Mouse (Mus musculus) liver, adult 2 months (tissue): Measurements from ENCODE around the gene Ankrd37. TPM values are rescaled to one million over a fixed set of nuclear protein-coding genes. Genes with fewer than 3 reads are reported as not detected.

Source experiments
- DNase-seq: peaks from one replicate; pipeline ENCODE4 v3.0.0-alpha.2; 2011; ENCODE audit warnings: low read depth, low spot score; ENCODE audit errors: extremely low read depth
- H3K27ac ChIP-seq: fragments of 200-500 bp; replicated peaks from 2 replicates; pipeline ENCODE4 v1.5.1; 2012; ENCODE audit warnings: low read depth, mild to moderate bottlenecking, control low read depth, inconsistent platforms, low read length; ENCODE audit not compliant: insufficient read depth
- H3K27me3 ChIP-seq: fragments of 200-500 bp; 2 replicates; pipeline ENCODE4 v1.6.1; 2012; ENCODE audit warnings: mild to moderate bottlenecking, moderate library complexity, low read length, inconsistent platforms; ENCODE audit not compliant: control insufficient read depth, insufficient read depth
- H3K36me3 ChIP-seq: fragments of 200-500 bp; 2 replicates; pipeline ENCODE4 v1.6.1; 2012; ENCODE audit warnings: low read length, inconsistent platforms; ENCODE audit not compliant: control insufficient read depth, insufficient read depth
- H3K4me1 ChIP-seq: fragments of 200-500 bp; 2 replicates; pipeline ENCODE4 v1.6.1; 2011; ENCODE audit warnings: low read length; ENCODE audit not compliant: control insufficient read depth, insufficient read depth
- H3K4me3 ChIP-seq: fragments of 200-500 bp; 2 replicates; pipeline ENCODE4 v1.5.1; 2011; ENCODE audit warnings: low read depth, mild to moderate bottlenecking, control low read depth, low read length, moderate library complexity; ENCODE audit not compliant: insufficient read depth
- H3K79me2 ChIP-seq: fragments of 200-500 bp; 2 replicates; pipeline ENCODE4 v1.6.1; 2012; ENCODE audit warnings: inconsistent platforms, mild to moderate bottlenecking, low read length, moderate library complexity; ENCODE audit not compliant: control insufficient read depth, insufficient read depth
- H3K9ac ChIP-seq: fragments of 200-500 bp; 2 replicates; pipeline ENCODE4 v1.6.1; 2012; ENCODE audit warnings: low read depth, mild to moderate bottlenecking, control low read depth, inconsistent platforms, low read length
- CTCF ChIP-seq: fragments of 200-500 bp; IDR thresholded peaks from 2 replicates; pipeline ENCODE4 v1.5.1; 2011; ENCODE audit warnings: low read depth, low read length, control low read depth
- POLR2A ChIP-seq: fragments of 200-500 bp; IDR thresholded peaks from 2 replicates; pipeline ENCODE4 v1.6.1; 2011; ENCODE audit warnings: low read length, control low read depth; ENCODE audit not compliant: insufficient read depth; ENCODE audit errors: extremely low read depth
- WGBS: fragments of 180-500 bp; shearing (Covaris S2); methylation state at CpG from one replicate; pipeline ENCODE4 v1.1.7; 2018; 5-methylcytosine and 5-hydroxymethylcytosine counted together
- polyA plus RNA-seq: library from polyadenylated mRNA; depleted of rRNA; stranded (reverse); fragments of >200 nt; gene quantifications from 2 replicates; pipeline ENCODE4 v1.2.3, GENCODE M21; 2012; rRNA removed
- total RNA-seq: library from RNA; depleted of rRNA; stranded (reverse); fragments of >200 nt; gene quantifications from 2 replicates; pipeline ENCODE4 v1.2.3, GENCODE M21; 2014; rRNA removed

Gene Ankrd37
- 0.65 and 2.0 TPM in 2 replicates for total RNA-seq
- polyA plus RNA-seq = 0.49 and 2.4 TPM in 2 replicates

DNA sequence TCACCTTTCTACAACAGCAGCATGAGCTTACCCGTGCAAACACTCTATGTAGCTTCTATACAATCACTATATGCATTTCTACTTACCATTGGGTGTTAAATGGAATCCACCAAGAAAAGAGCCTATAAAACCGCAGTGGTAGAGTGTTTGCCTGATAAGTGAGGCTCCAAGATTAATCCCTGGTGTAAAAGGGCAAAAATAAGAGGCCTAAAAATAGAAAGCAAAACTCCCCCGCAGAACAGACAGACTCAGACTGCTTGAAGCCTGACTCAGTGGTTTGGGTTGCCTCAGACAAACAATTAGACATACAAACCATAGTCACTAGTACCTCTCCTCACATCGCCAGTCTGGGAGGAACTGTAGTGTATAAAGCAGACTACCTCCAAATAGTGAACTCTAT, at the start of gene Ankrd37:
TSS of gene Ankrd37 (minus strand) at position 112 of the 400 bp plus-strand sequence.
- no peak within 1 kb of the TSS for H3K9ac ChIP-seq
- no peaks in the 10 kb centered on the region for H3K36me3 ChIP-seq
- TF ChIP-seq POLR2A (no peak), CTCF (no peak)
- 76% methylated on average over 4 of the region's 4 CpGs for WGBS
- no peak within 1 kb of the TSS for H3K4me3 ChIP-seq
- H3K27ac ChIP-seq = no peak within 1 kb of the TSS
- H3K27me3 ChIP-seq = no peaks in the 10 kb centered on the region
- no peak for DNase-seq
- no peaks in the 10 kb centered on the region for H3K79me2 ChIP-seq
- peaks cover 10% of the 10 kb centered on the region for H3K4me1 ChIP-seq

DNA sequence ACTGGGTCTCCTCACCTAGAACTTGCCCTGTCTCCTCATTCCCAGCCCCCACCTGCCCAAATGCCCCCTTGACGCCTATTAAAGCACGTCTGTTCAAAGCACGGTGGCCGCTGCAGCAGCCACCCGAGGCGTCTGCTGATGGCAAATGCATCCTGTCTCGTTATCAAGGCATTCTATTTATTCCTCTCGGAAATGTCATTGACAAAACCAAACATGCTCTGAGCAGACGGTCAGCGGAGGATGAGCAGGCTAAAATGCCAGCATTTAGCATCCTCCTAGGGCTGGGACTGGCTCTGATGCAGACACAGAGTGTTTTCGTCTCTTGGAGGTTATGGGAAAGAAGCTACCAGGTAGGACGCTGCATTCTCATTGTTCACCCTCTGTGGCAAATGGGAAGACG, 34.8 kb upstream of the Ankrd37 start:
- no peaks in the 10 kb centered on the region for H3K4me1 ChIP-seq
- H3K9ac ChIP-seq = no peak overlapping the region
- H3K27ac ChIP-seq = no peak overlapping the region
- no peaks in the 10 kb centered on the region for H3K79me2 ChIP-seq
- TF ChIP-seq CTCF = no peak
- TF ChIP-seq POLR2A = no peak
- DNase-seq = no peak
- H3K4me3 ChIP-seq = no peak overlapping the region
- WGBS = 79% methylated on average over 13 of the region's 13 CpGs
- H3K36me3 ChIP-seq = peaks cover 31% of the 10 kb centered on the region
- H3K27me3 ChIP-seq = no peaks in the 10 kb centered on the region

DNA sequence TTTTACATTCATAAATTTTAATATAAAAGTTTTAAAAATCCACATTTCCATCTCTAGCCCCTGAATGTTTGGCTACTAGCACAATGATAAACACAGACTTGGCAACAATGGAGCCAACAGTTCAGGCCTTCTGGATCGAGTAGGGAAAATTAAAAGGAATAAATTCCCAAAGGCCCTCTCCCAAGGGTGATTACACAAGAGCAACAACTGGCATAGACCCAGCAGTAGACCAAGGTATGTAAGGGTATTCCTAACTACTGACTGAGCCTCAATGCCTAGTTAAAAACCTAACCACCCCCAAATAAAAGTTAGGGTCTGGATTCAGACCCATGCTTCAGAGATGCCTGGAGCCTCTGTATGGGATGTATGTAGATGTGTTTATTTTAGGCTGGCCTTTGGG, 34.2 kb upstream of the Ankrd37 start:
- Histone ChIP-seq H3K27me3 (no peaks in the 10 kb centered on the region), H3K79me2 (no peaks in the 10 kb centered on the region), H3K9ac (no peak overlapping the region), H3K36me3 (peaks cover 26% of the 10 kb centered on the region), H3K4me3 (no peak overlapping the region), H3K4me1 (no peaks in the 10 kb centered on the region), H3K27ac (no peak overlapping the region)
- peak; percentile 5 for DNase-seq
- WGBS = 15% methylated on average over 1 of the region's 1 CpGs
- no peak for TF ChIP-seq CTCF
- no peak for TF ChIP-seq POLR2A

DNA sequence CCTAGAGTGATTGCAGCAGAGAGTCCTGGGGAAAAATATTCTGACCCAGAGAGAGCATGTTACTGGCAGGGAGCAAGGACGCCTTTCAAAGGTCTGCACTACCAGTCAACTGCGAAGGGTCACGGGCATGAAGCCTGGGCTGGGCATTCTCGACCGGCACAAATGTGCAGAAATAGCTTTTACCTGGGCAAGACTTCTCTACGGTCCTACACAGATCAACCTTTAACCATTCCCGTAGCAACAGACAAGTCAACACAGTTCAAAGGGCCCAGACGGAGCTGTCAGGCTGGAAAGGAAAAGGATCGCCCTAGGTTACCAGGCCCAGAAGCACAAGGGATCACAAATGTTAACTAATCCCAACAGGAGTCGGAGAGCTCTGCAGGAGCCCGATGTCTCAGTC, 30.7 kb upstream of the Ankrd37 start:
- Histone ChIP-seq H3K9ac (no peak overlapping the region), H3K4me1 (no peaks in the 10 kb centered on the region), H3K79me2 (no peaks in the 10 kb centered on the region), H3K4me3 (no peak overlapping the region), H3K27ac (no peak overlapping the region), H3K36me3 (peaks cover 30% of the 10 kb centered on the region), H3K27me3 (no peaks in the 10 kb centered on the region)
- TF ChIP-seq CTCF (no peak), POLR2A (no peak)
- peak; percentile 54 for DNase-seq
- WGBS = 73% methylated on average over 11 of the region's 11 CpGs

DNA sequence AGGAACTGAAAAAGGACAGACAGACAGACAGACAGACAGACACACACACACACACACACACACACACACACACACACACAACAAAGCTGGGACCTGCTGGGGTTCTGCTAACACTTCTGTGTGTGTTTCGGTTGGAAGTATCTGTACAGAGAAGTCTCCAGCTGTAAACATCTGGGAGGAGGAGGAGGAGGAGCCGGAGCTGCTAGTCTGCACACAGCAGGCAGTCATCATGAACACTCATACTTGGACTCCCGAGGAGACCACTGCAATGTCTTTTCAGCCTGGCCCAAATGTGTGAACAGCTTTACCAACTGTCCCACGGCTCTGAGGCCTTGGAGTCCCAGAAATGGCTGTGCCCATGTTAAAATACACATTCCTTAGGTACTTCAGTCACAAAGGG, 18.9 kb upstream of the Ankrd37 start:
- H3K27ac ChIP-seq = no peak overlapping the region
- no peaks in the 10 kb centered on the region for H3K79me2 ChIP-seq
- no peaks in the 10 kb centered on the region; the same call in 1 of the 2 replicates for H3K36me3 ChIP-seq
- 78% methylated on average over 4 of the region's 4 CpGs for WGBS
- H3K27me3 ChIP-seq = no peaks in the 10 kb centered on the region
- no peak overlapping the region for H3K4me3 ChIP-seq
- no peaks in the 10 kb centered on the region for H3K4me1 ChIP-seq
- H3K9ac ChIP-seq = no peak overlapping the region
- TF ChIP-seq POLR2A (no peak), CTCF (no peak)
- no peak for DNase-seq

DNA sequence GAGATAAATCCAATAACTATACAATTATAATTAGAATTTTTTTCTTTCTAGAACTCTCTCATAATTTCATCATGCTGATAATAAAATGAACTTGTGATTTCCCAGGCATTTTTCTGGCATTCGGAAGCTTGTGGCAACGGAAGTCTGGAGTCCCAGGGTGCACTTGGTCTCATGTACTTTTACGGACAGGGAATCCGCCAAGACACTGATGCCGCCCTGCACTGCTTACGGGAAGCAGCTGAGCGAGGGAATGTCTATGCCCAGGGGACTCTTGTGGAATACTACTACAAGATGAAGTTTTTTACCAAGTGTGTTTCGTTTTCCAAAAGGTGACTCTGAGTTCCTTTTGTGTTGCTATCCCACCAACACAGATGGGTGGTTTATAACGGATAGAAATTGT, 17.3 kb upstream of the Ankrd37 start:
- 96% methylated on average over 9 of the region's 9 CpGs for WGBS
- Histone ChIP-seq H3K79me2 (no peaks in the 10 kb centered on the region), H3K4me3 (no peak overlapping the region), H3K9ac (no peak overlapping the region), H3K4me1 (no peaks in the 10 kb centered on the region), H3K27me3 (no peaks in the 10 kb centered on the region), H3K36me3 (no peaks in the 10 kb centered on the region), H3K27ac (no peak overlapping the region)
- no peak for DNase-seq
- TF ChIP-seq CTCF (no peak), POLR2A (no peak)
